Mouse (Mus musculus) brain, embryonic 14.5 days (tissue): ENCODE data around the gene Lemd2.

Experiments
- CTCF ChIP-seq: fragments of 200-500 bp; IDR thresholded peaks from 2 replicates; pipeline ENCODE4 v1.5.1; 2012; ENCODE audit warnings: inconsistent platforms, mild to moderate bottlenecking, moderate library complexity, borderline replicate concordance; ENCODE audit not compliant: insufficient read depth, insufficient read length; ENCODE audit errors: extremely low read depth
- POLR2A ChIP-seq: fragments of 200-500 bp; IDR thresholded peaks from 2 replicates; pipeline ENCODE4 v1.6.1; 2012; ENCODE audit warnings: mild to moderate bottlenecking, inconsistent platforms, borderline replicate concordance; ENCODE audit not compliant: poor library complexity, insufficient read depth, insufficient read length, severe bottlenecking; ENCODE audit errors: extremely low read depth

- TF ChIP-seq POLR2A: no peak
- no peak for TF ChIP-seq CTCF
These were observed 14.6 kb upstream of the Lemd2 start for GRCm38 (mm10) chr17:27218916-27219315.
